Mouse (Mus musculus) limb, embryonic 11.5 days (tissue): ENCODE measurements around the gene Paqr5. TPM values are rescaled to one million over a fixed set of nuclear protein-coding genes. Genes with fewer than 3 reads are reported as not detected.

Experiments
- ATAC-seq: fragments of 200-750 bp; cut with Nextera tagmentation; 2 replicates; pipeline ENCODE4 v1.8.0; 2017; ENCODE audit warnings: low read depth; ENCODE audit not compliant: insufficient number of reproducible peaks, low FRiP score, low TSS enrichment
- DNase-seq: peaks from one replicate; pipeline ENCODE4 v3.0.0-alpha.2; 2015; ENCODE audit warnings: low spot score
- H3K27ac ChIP-seq: fragments of 300-500 bp; sonication (generic); replicated peaks from 2 replicates; pipeline ENCODE4 v1.5.1; 2014; ENCODE audit warnings: low read depth, mild to moderate bottlenecking, low read length
- H3K27me3 ChIP-seq: fragments of 300-500 bp; sonication (generic); 2 replicates; pipeline ENCODE4 v1.6.1; 2014; ENCODE audit warnings: mild to moderate bottlenecking, low read length, mixed read lengths; ENCODE audit not compliant: control insufficient read depth, insufficient read depth
- H3K36me3 ChIP-seq: fragments of 300-500 bp; sonication (generic); 2 replicates; pipeline ENCODE4 v1.6.1; 2014; ENCODE audit warnings: mild to moderate bottlenecking, low read length, moderate library complexity, mixed read lengths; ENCODE audit not compliant: control insufficient read depth, insufficient read depth
- H3K4me1 ChIP-seq: fragments of 300-500 bp; sonication (generic); 2 replicates; pipeline ENCODE4 v1.6.1; 2014; ENCODE audit warnings: low read length, mixed read lengths; ENCODE audit not compliant: control insufficient read depth, insufficient read depth
- H3K4me2 ChIP-seq: fragments of 300-500 bp; sonication (generic); 2 replicates; pipeline ENCODE4 v1.6.1; 2014; ENCODE audit warnings: low read depth, mild to moderate bottlenecking, moderate library complexity; ENCODE audit not compliant: severe bottlenecking
- H3K4me3 ChIP-seq: fragments of 300-500 bp; sonication (generic); 2 replicates; pipeline ENCODE4 v1.5.1; 2014; ENCODE audit warnings: low read depth, low read length
- H3K9ac ChIP-seq: fragments of 300-500 bp; sonication (generic); 2 replicates; pipeline ENCODE4 v1.6.1; 2014; ENCODE audit warnings: mild to moderate bottlenecking, low read length
- H3K9me3 ChIP-seq: fragments of 300-500 bp; sonication (generic); 2 replicates; pipeline ENCODE4 v1.6.1; 2016; ENCODE audit warnings: low read length; ENCODE audit not compliant: control insufficient read depth
- WGBS: fragments of 180-500 bp; shearing (Covaris S2); extraction: QIAGEN DNeasy Blood & Tissue Kit; methylation state at CpG from one replicate; pipeline ENCODE4 v1.1.7; 2014; 5-methylcytosine and 5-hydroxymethylcytosine counted together
- polyA plus RNA-seq: library from polyadenylated mRNA; unstranded; fragments of >200 nt; fragmentation: Nextera tagmentation; extraction: Ambion mirVana; gene quantifications from 2 replicates; pipeline ENCODE4 v1.2.1, GENCODE M21; 2014

Gene Paqr5
- polyA plus RNA-seq: 0.85 and 1.0 TPM in 2 replicates

- H3K4me1 ChIP-seq: peaks cover 7% of the 10 kb centered on the region; the same call in 1 of the 2 replicates
- WGBS: 0% methylated on average over 31 of the region's 32 CpGs
- peak within 1 kb of the TSS; percentile 91 for H3K4me2 ChIP-seq
- H3K9me3 ChIP-seq: no peaks in the 10 kb centered on the region
- DNase-seq (peak; percentile 63), ATAC-seq (0 out of 2 replicates have a peak, but pooled peaks have one; percentile 62)
- 0 out of 2 replicates have a peak within 1 kb of the TSS, but pooled peaks have one; percentile 24 for H3K9ac ChIP-seq
- no peak within 1 kb of the TSS for H3K27ac ChIP-seq
- H3K36me3 ChIP-seq: no peaks in the 10 kb centered on the region
- peak within 1 kb of the TSS; percentile 40 for H3K4me3 ChIP-seq
- peaks cover 16% of the 10 kb centered on the region for H3K27me3 ChIP-seq
Observed at GRCm38 (mm10) chr9:62026600-62026999, at the start of gene Paqr5. Gene Paqr5, minus strand, starts transcription at chr9:62026856.

- no peak for ATAC-seq
- Histone ChIP-seq H3K9ac (no peak overlapping the region), H3K4me3 (no peak overlapping the region), H3K4me2 (no peak overlapping the region), H3K36me3 (no peaks in the 10 kb centered on the region), H3K27me3 (no peaks in the 10 kb centered on the region), H3K27ac (no peak overlapping the region), H3K4me1 (no peaks in the 10 kb centered on the region), H3K9me3 (no peaks in the 10 kb centered on the region)
- no peak for DNase-seq
- WGBS: 94% methylated on average over 3 of the region's 3 CpGs
Observed at GRCm38 (mm10) chr9:62062234-62062633, 35.6 kb upstream of the Paqr5 start.

GRCm38 (mm10) chr9:62060431-62060830 lies 33.8 kb upstream of the Paqr5 start:
- H3K9ac ChIP-seq: no peak overlapping the region
- H3K27ac ChIP-seq: no peak overlapping the region
- WGBS: 88% methylated on average over 2 of the region's 2 CpGs
- H3K9me3 ChIP-seq: no peaks in the 10 kb centered on the region
- ATAC-seq (no peak), DNase-seq (no peak)
- no peak overlapping the region for H3K4me2 ChIP-seq
- H3K36me3 ChIP-seq: no peaks in the 10 kb centered on the region
- no peaks in the 10 kb centered on the region for H3K27me3 ChIP-seq
- no peaks in the 10 kb centered on the region for H3K4me1 ChIP-seq
- no peak overlapping the region for H3K4me3 ChIP-seq

- H3K9me3 ChIP-seq: no peaks in the 10 kb centered on the region
- no peak for ATAC-seq
- H3K27me3 ChIP-seq: no peaks in the 10 kb centered on the region
- H3K9ac ChIP-seq: no peak overlapping the region
- 92% methylated on average over 11 of the region's 11 CpGs for WGBS
- DNase-seq: peak; percentile 15
- no peaks in the 10 kb centered on the region for H3K4me1 ChIP-seq
- no peaks in the 10 kb centered on the region for H3K36me3 ChIP-seq
- no peak overlapping the region for H3K27ac ChIP-seq
- H3K4me3 ChIP-seq: no peak overlapping the region
- no peak overlapping the region for H3K4me2 ChIP-seq
Observed at GRCm38 (mm10) chr9:62059941-62060340, 33.3 kb upstream of the Paqr5 start.

- Histone ChIP-seq H3K4me2 (no peak overlapping the region), H3K36me3 (no peaks in the 10 kb centered on the region), H3K27me3 (no peaks in the 10 kb centered on the region), H3K27ac (no peak overlapping the region), H3K4me3 (no peak overlapping the region), H3K9me3 (no peaks in the 10 kb centered on the region), H3K9ac (no peak overlapping the region), H3K4me1 (no peaks in the 10 kb centered on the region)
- DNase-seq (peak; percentile 16), ATAC-seq (no peak)
- 81% methylated on average over 7 of the region's 7 CpGs for WGBS
Observed at GRCm38 (mm10) chr9:62057881-62058506, 31.3 kb upstream of the Paqr5 start.

GRCm38 (mm10) chr9:62056206-62056605 lies 29.6 kb upstream of the Paqr5 start:
- no peak overlapping the region for H3K9ac ChIP-seq
- H3K4me1 ChIP-seq: 0 out of 2 replicates have a peak, but pooled peaks cover 4% of the 10 kb centered on the region
- 86% methylated on average over 2 of the region's 2 CpGs for WGBS
- DNase-seq (no peak), ATAC-seq (no peak)
- H3K4me3 ChIP-seq: no peak overlapping the region
- H3K36me3 ChIP-seq: no peaks in the 10 kb centered on the region
- no peaks in the 10 kb centered on the region for H3K27me3 ChIP-seq
- H3K27ac ChIP-seq: no peak overlapping the region
- no peaks in the 10 kb centered on the region for H3K9me3 ChIP-seq
- no peak overlapping the region for H3K4me2 ChIP-seq

GRCm38 (mm10) chr9:62050801-62051200 lies 24.1 kb upstream of the Paqr5 start:
- Histone ChIP-seq H3K4me3 (no peak overlapping the region), H3K36me3 (no peaks in the 10 kb centered on the region), H3K27ac (no peak overlapping the region), H3K9ac (no peak overlapping the region), H3K4me2 (no peak overlapping the region), H3K27me3 (no peaks in the 10 kb centered on the region), H3K4me1 (0 out of 2 replicates have a peak, but pooled peaks cover 4% of the 10 kb centered on the region), H3K9me3 (no peaks in the 10 kb centered on the region)
- no peak for ATAC-seq
- no peak for DNase-seq
- WGBS: 53% methylated on average over 4 of the region's 4 CpGs

GRCm38 (mm10) chr9:62049166-62049565 lies 22.5 kb upstream of the Paqr5 start:
- no peak for DNase-seq
- Histone ChIP-seq H3K4me2 (no peak overlapping the region), H3K9ac (no peak overlapping the region), H3K36me3 (no peaks in the 10 kb centered on the region), H3K27me3 (no peaks in the 10 kb centered on the region), H3K4me3 (no peak overlapping the region), H3K27ac (no peak overlapping the region), H3K9me3 (no peaks in the 10 kb centered on the region), H3K4me1 (0 out of 2 replicates have a peak, but pooled peaks cover 4% of the 10 kb centered on the region)
- no peak for ATAC-seq
- WGBS: 78% methylated on average over 8 of the region's 8 CpGs
